Mouse (Mus musculus) cerebellum, postnatal 10 days (tissue): ENCODE data around the gene Rpl23.
A peak's percentile ranks its signal among the peaks of the same experiment; 100 is the strongest.

Source experiments
- DNase-seq, 2 experiments: peaks; one replicate each; pipeline ENCODE4 v3.0.0; 2021; ENCODE audit warnings: mixed read lengths in 2 of 2

Rpl23 gene

DNA sequence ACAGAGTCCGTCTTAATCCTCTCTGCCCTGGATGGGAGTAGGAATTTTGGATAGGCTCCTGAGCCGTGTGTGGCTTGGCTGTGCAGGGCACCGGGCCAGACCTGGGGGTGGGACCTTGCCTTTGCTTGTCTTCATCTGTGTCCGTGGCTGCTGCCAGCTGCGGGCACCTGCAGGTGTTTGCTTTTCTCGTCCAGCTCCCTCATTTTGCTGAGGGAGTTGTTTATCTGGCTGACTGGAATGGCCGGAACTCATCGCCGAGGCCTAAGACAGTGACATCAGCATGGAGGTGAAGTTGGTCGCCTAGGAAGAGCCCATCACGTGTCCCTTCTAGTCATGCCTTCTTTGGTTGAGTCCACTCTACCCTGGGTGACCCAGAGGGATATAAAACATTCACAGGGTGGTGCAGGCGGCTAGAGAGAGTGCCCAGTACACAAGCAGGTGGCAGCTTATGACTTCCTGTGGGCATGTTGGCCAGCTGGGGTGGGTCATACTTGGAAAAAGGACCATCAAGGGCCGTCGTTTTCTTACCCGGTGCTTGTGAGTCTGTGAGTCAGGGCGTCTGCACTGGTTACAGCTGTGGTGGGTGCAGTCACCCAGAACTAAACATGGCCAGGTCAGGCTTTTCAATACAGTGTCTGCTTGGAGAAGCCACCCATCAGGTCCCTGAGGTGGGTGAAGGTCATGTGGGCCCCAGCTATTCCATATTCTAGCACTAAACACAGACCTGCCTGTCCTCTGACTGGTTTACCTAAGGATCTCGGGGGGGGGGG, 31.7 kb upstream of the Rpl23 start:
- peak; percentile 61 to 73 for DNase-seq

DNA sequence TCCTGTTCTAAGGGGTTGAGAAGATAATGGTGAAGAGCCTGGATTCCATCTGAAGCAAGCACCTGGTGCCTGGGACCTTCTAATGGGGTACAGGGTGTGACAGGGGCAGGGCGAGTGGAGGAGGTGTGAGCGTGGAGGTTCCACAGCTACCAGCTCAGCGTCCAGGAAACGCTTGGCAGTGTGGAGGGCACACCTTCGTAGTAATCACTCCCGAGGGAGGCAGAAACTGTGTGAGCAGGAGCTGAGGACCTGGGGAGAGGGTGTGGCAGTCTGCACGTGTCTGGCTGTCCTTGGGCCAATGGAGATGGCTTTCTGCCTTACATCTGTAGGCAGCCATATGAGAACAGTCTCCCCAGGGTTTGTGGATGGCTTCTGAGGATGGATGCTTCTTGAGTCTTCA, 30.8 kb upstream of the Rpl23 start:
- DNase-seq, result no peak

DNA sequence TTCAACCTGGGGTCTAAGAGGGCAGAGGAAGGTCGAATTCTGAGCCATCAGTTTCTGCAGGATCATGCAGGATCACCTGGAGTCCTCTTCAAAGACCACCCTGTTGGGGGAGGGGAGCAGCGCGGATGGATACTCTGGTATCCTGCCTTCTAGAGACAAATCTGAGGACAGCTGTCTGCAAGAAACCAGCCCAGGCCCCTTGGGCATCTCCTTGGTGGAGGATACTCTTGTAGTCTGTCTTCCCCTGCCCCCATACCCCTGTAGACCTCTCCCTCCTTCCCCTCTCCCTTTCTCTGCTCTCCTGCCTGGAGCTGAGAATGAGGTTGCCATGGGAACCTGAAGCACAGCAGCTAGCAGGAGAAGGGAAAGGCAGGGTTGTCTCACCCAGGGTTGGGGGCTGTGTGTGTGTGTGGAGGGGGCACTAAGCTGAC, 30.3 kb upstream of the Rpl23 start:
- DNase-seq, result peak; percentile 58 to 63

GRCm38 (mm10) chr11:97811569-97812362, 29.5 kb upstream of the Rpl23 start:
- peak in 1 of 2 experiments; percentile 35 for DNase-seq

GRCm38 (mm10) chr11:97810970-97811369, 28.7 kb upstream of the Rpl23 start:
- DNase-seq, result peak in 1 of 2 experiments; percentile 24

GRCm38 (mm10) chr11:97810356-97810755, 28.1 kb upstream of the Rpl23 start:
- DNase-seq, result peak; percentile 51 to 52

GRCm38 (mm10) chr11:97809235-97810121, 27.2 kb upstream of the Rpl23 start:
- DNase-seq, result peak; percentile 42 to 45

DNA sequence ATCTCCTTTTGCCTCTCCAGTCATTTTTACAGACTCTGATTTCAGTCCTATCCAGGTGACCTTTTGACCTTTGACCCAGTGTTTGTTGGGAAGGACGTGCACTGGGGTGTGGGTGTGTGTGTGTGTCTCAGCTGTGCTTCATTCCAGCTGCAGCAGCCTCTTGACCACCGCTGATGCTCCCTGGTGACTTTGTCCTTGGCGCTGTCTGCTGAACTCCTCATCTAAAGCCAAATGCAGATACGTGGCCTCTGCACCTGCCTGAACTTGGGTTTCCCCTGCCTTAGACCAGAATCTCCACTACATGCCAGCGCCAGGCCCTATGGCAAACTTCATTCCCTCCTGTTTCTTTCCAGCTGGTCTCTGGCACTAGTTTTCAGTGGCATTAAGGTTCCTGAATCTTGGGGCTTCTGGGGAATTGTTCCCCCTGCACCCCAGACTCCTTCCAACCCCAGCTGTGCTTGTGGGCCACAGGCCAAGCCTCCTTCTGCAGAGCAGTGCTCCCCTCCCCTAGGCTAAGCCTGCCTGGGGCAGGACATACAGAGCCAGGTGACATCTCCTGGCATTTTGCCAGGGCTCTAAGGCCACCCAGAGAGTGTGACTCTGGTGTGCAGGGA, 26.5 kb upstream of the Rpl23 start:
- peak; percentile 79 to 85 for DNase-seq

DNA sequence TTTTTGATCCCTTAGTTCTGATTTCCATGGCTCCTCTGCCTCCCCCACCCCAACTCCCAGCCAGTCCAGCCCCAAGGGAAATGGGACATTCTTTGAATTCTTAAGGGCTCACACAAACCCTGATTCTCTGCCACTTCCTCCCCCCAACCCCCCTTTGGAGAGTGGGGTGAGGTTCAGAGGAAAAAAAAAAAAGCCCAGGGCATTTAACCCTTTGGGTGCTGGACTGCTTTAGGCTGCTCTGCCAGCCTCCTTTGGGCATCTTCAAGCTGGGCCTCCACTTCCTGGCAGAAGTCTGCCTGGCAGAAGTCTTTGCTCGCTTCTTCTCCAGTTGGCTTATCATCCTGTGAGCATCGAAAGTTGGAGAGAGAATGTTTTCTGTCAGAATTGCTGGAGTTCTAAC, 25.9 kb upstream of the Rpl23 start:
- DNase-seq, result peak; percentile 59 to 63

DNA sequence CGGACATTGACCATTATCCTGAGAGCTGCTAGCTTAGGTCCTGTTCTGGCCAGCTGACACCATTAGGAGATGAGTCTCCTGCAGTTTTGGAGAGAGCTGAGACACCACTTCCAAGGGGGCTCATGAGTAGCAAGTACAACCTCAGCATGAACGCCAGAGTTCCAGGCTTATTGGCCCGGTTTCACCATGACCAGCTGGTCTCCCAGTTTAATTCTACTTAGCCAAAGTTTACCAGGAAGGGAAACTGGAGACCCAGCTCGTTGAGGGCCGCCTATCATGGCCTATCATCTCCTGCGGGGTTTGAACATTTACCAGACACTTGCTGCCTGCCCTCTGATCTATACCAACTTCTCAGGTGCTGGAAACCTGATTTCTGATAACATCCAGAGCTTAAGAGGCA, 25.4 kb upstream of the Rpl23 start:
- DNase-seq, result peak; percentile 70 to 77

GRCm38 (mm10) chr11:97806613-97806964, 24.4 kb upstream of the Rpl23 start:
- DNase-seq, result no peak

DNA sequence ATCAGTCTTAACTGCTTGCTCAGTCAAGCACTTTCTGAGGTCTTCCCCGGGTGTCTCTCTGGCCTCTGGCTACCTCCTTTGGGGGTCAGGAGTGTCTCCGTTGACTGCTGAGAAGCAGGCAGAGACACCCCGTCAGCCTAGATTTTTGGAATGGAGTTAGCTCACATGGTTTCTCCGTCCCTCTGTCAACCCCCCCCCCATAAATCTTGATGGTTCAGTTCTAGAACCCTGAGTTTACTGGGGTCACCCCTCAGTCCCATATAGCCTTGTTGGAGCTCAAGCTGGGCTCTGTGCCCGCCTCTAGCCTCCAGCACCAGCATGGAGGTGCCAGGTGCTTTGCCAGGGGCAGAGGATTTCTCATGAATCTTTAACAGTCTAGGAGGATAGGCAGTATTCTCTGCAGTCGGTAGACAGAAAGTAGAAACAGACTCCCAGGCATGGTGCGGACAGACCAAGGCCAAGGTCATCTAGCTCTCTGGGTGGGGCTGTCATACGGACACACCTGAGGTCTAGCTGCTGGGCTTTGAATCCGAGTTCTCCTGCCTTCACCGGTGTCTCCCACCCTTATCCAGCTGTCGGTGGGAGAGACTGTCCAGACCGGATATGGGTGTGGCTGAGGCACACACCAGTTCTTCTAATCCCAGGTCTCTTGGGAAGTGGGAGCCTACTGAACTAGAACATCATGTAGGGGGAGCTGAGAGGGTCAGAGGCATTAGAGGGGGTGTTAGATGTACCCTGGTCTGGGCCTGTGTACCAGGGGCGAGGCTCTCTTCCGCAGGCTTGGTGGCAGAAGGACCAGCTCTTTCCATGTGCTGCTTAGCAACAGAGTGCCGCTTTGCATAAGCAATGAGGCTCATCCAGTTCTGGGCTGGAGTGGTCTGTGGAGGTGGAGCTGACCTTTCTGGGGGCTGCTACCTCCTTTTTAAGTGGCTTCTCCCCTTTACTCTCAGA, 23.7 kb upstream of the Rpl23 start:
- DNase-seq, result peak; percentile 63 to 65

DNA sequence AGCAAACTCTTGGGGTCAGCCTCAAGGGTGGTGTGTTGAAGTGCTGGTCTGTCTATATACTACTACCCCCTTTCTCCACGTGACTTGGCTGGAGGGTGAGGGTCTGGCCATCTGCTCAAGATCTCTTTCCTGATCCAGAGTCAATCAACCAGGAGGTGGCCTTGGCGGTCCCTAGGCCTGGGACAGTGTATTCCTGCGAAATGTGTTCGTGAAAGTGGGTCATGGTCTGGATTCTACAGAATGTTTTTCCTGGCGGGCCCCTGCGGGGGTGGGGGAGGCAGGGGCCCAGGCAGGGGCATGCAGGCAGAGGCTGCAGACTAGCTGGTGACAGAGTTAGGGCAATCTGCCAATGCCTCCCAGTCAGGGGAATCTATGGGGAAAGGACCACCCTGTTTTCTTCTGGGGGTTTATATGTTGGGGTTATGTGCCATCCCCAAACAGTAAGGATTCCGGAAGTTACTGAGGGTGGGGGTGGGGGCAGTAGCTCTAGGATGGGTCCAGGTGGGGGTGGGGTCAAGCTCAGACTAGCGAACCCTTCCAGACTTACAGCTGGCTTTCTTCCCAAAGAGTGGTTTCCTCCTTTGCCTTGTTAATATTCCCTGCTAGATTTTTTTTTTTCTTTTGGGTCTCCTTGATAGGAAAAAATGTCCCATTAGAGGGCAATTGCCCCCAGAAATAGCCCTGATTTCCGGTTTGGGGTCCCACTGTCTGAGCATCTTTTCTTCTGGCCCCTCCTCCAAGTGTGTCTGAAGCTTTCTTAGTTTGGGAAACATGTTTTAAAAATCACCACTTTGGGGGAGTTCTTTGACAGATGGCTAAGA, 22.8 kb upstream of the Rpl23 start:
- peak; percentile 83 to 89 for DNase-seq

GRCm38 (mm10) chr11:97803847-97804246, 21.6 kb upstream of the Rpl23 start:
- DNase-seq, result no peak

DNA sequence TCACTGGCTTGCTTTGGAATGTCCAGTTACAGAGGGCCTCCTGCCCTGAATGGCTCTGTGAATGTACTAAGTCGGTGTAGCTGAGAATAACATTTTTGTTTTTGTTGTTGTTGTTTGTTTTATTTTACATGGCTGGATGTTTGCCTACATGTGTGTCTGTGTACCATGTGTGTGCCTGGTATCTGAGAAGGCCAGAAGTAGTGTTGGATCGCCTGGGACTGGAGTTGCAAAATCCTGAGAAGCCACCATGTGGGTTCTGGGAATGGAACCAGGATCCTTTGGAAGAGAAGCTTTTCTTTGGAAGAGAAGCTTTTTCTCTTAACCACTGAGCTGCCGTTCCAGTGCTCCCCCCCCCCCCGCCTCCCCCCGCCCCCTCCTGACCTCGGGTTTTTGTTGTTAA, 20.3 kb upstream of the Rpl23 start:
- peak in 1 of 2 experiments; percentile 34 for DNase-seq

DNA sequence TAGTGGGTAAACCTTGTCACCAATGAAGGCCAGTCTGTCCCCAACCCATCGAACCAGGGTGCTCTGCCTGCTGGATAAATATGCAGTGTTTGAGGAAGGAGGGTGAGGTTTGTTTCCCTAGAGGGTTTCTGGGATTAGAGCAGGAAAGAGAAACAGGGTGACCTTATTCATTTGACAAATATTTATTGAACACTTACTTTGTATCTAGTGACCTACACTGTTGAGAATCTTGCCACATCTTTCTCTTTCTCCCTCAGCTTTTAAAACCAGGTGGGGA, 19.9 kb upstream of the Rpl23 start:
- no peak for DNase-seq

- peak; percentile 80 to 90 for DNase-seq
These were observed 19.4 kb upstream of the Rpl23 start for GRCm38 (mm10) chr11:97801409-97802193.

DNA sequence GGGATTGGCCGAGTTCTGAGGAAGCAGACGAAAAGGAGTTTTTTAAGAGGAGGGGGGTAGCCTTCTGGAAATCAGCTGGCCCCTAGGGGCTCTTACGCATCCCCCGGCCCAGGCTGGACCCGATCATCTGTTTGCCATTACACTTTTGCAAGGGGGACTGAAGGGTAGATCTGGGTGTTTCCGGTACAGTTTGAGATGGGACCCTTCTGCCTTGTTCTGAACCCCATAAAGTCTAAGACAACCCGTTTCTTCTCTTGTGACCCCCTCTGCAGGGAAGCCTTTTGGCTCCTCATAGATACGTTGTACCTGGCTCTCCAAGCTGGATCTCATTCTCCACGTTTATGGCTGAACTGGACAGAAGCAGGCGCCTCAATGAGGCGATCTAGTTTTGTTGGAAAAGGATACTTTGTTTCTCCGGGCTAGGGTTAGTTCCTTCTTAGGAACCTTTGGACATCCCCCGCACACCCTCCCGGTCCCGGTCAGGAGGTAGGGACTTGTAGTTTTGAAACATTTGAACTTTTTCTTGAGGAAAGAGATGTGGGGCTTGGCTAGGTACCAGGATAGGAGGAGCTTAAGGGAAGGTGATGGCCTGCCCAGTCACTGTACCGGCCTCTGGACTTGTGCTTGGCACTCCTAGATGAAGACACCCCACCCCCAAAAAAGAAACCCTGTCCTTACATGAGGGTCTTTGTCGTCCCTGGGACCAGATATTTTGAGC, 18.6 kb upstream of the Rpl23 start:
- DNase-seq, result peak; percentile 54 to 61
